Mouse (Mus musculus) heart, postnatal 4 days (tissue): ENCODE measurements around the gene Olfr1109. TPM values are rescaled to one million over a fixed set of nuclear protein-coding genes. Genes with fewer than 3 reads are reported as not detected.

Experiments
- DNase-seq: peaks from one replicate; pipeline ENCODE4 v3.0.0; 2021
- total RNA-seq, 2 experiments: library from RNA; stranded (reverse); gene quantifications; 2 replicates each; pipeline ENCODE4 v1.2.3; 2021

Gene Olfr1109
- not detected for total RNA-seq

- no peak for DNase-seq
Observed at GRCm38 (mm10) chr2:87095908-87096307, at the start of gene Olfr1109. Gene Olfr1109, minus strand, starts transcription at chr2:87096008.

DNA sequence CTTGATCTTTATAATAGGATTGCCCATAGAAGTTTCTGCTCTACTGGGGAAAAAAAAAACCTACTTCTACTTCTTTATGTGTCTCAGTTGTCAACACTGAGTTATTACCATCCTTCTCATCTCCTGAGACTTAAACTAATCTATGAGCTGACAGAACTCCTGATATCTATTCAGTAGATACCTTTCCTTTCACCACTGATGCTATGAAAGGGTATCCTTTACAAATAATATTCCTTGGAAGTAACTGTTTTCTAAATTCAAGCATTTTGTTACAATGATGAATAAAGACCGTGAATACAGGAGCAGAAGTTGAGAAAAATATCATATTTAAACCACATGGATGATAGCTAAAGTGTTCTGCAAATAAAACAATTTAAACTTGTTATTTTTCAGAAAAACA lies 44.4 kb upstream of the Olfr1109 start, which contains the start of gene Olfr1110:
Olfr1110 (minus strand) TSS at position 101 of the 400 bp plus-strand sequence.
- no peak for DNase-seq

DNA sequence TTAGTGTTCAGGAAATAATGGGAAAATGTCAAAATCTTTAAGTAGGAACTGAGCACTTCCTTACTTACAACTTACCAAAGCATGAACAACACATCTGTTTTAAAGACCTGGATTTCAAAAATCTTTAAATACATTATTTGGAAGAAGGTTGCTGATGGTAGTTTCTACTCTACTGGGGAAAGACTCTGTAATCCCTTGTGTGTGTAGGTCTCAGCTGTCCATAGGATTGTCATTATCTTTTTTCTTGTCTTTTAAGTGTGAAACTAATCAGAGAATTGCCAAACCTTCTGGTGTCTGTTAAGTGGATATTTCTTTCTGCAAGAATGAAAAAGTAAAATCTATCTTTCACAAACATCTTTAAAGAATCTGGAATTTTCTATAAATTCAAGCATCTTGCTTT lies 18.7 kb upstream of the Olfr1109 start, which contains the start of gene Olfr259:
Olfr259 (minus strand) TSS at position 101 of the 400 bp plus-strand sequence.
- DNase-seq, result no peak

DNA sequence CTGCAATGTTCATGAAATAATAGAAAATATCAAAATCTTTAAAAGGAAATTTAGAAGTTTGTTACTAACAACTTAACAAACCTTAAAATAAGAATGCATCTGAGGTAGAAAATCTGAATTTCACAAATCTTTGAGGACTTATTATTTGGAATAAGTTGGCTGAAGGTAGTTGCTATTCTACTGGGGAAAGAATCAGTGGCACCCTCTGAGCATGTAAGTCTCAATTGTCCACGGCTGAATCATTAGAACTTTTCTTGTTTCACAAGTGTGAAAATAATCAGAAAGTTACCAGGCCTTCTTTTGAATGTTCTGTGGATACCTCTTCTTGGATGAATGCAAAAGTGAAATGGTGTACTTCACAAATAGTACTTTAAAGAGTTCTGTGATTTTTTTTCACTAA lies 20.1 kb downstream of the Olfr1109 start, which contains the start of gene Olfr1107:
Olfr1107 (minus strand) TSS at position 101 of the 400 bp plus-strand sequence.
- no peak for DNase-seq

DNA sequence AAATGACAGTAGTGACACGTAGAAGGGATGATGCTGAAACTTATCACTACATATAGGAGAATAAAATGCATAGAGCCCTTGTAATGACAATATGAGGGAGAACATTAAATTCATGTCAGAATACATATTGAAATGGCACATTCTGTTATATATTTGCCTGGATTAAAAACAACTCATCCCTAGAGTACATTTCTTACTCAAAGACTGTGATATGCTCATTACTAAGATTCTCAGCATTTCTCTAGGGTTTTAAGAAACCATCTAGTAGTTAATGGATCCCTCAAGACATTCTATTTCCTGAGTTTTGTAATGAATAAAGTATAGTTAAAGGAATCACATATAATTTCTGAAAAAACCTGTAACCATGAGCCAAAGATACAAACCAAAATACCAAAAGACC lies 43.6 kb downstream of the Olfr1109 start, which contains the start of gene Olfr1106:
Olfr1106 (minus strand) TSS at position 101 of the 400 bp plus-strand sequence.
- DNase-seq, result no peak

Other genes starting within 250 kb of the Olfr1109 start
- gene Olfr1095, start 244.3 kb downstream of the Olfr1109 start, total RNA-seq, result not detected
- gene Gm13723, start 221.2 kb downstream of the Olfr1109 start, total RNA-seq, result not detected
- gene Olfr1097, start 203.8 kb downstream of the Olfr1109 start, total RNA-seq, result not detected
- gene Olfr1098, start 171.5 kb downstream of the Olfr1109 start, total RNA-seq, result not detected
- gene Olfr1099, start 135.3 kb downstream of the Olfr1109 start, total RNA-seq, result not detected
- gene Olfr1100, start 116.1 kb downstream of the Olfr1109 start, total RNA-seq, result not detected
- not detected for gene Olfr1101, start 104.8 kb downstream of the Olfr1109 start, total RNA-seq
- not detected for gene Olfr1102, start 97.6 kb downstream of the Olfr1109 start, total RNA-seq
- not detected for gene Olfr1104, start 68.9 kb downstream of the Olfr1109 start, total RNA-seq
- not detected for gene Olfr1105, start 59.5 kb downstream of the Olfr1109 start, total RNA-seq
- gene Olfr1106, start 43.7 kb downstream of the Olfr1109 start, total RNA-seq, result not detected
- gene Olfr1107, start 20.2 kb downstream of the Olfr1109 start, total RNA-seq, result not detected
- gene Olfr259, start 18.6 kb upstream of the Olfr1109 start, total RNA-seq, result not detected
- not detected for gene Olfr1110, start 44.3 kb upstream of the Olfr1109 start, total RNA-seq
- gene Olfr1111, start 56.6 kb upstream of the Olfr1109 start, total RNA-seq, result not detected
- not detected for gene Olfr1112, start 91.8 kb upstream of the Olfr1109 start, total RNA-seq
- gene Olfr1113, start 113.0 kb upstream of the Olfr1109 start, total RNA-seq, result not detected
- not detected for gene Olfr1115, start 152.0 kb upstream of the Olfr1109 start, total RNA-seq
- gene Olfr1116, start 171.5 kb upstream of the Olfr1109 start, total RNA-seq, result not detected
- gene Olfr1118, start 211.6 kb upstream of the Olfr1109 start, total RNA-seq, result not detected